Mouse (Mus musculus): ENCODE results near the gene Cnn1. TPM values are rescaled to one million over a fixed set of nuclear protein-coding genes. Genes with fewer than 3 reads are reported as not detected.

The Cnn1 gene
- 2.5 and 5.2 TPM in 2 replicates for polyA plus RNA-seq (2015; fragmentation: Nextera tagmentation; extraction: Ambion mirVana)

- Histone ChIP-seq H3K4me3 (peak within 1 kb of the TSS; percentile 21; the same call in 1 of the 2 replicates), H3K9ac (0 out of 2 replicates have a peak within 1 kb of the TSS, but pooled peaks have one; percentile 27)
These were observed at the start of gene Cnn1 for GRCm38 (mm10) chr9:22098993-22099696. Gene Cnn1, plus strand, starts transcription at chr9:22099216.

GRCm38 (mm10) chr9:22049315-22049714 is 49.7 kb upstream of the Cnn1 start:
- no peak overlapping the region for H3K9ac ChIP-seq
- WGBS, result 67% methylated on average over 11 of the region's 11 CpGs
- H3K4me3 ChIP-seq, result no peak overlapping the region
- H3K9me3 ChIP-seq, result no peaks in the 10 kb centered on the region; the same call in 1 of the 2 replicates
- H3K27ac ChIP-seq, result no peak overlapping the region
- H3K4me2 ChIP-seq (replicated peaks), result no peak overlapping the region
- peaks cover 70% of the 10 kb centered on the region for H3K27me3 ChIP-seq
- no peak for ATAC-seq (ENCODE audit: low FRiP score, low read depth)
- no peaks in the 10 kb centered on the region for H3K36me3 ChIP-seq
- peaks cover 20% of the 10 kb centered on the region for H3K4me1 ChIP-seq

More at GRCm38 (mm10) chr9:22098993-22099696, at the start of gene Cnn1:
- 6% methylated on average over 14 of the region's 14 CpGs for WGBS
- no peak for ATAC-seq (ENCODE audit: low FRiP score, low read depth)
- Histone ChIP-seq H3K9me3 (no peaks in the 10 kb centered on the region), H3K4me1 (0 out of 2 replicates have a peak, but pooled peaks cover 18% of the 10 kb centered on the region), H3K27me3 (peaks cover 69% of the 10 kb centered on the region), H3K4me2 (replicated peaks) (peak within 1 kb of the TSS; percentile 40), H3K27ac (no peak within 1 kb of the TSS), H3K36me3 (no peaks in the 10 kb centered on the region)

- 64% methylated on average over 4 of the region's 4 CpGs for WGBS
- Histone ChIP-seq H3K36me3 (no peaks in the 10 kb centered on the region), H3K4me2 (replicated peaks) (peak overlapping the region; percentile 68; the same call in 1 of the 2 replicates), H3K4me3 (no peak overlapping the region), H3K9ac (no peak overlapping the region), H3K27me3 (peaks cover 75% of the 10 kb centered on the region), H3K4me1 (peaks cover 25% of the 10 kb centered on the region), H3K9me3 (no peaks in the 10 kb centered on the region; the same call in 1 of the 2 replicates), H3K27ac (no peak overlapping the region)
- ATAC-seq (ENCODE audit: low FRiP score, low read depth), result no peak
These were observed 49.2 kb upstream of the Cnn1 start for GRCm38 (mm10) chr9:22049721-22050270.

- no peaks in the 10 kb centered on the region for H3K36me3 ChIP-seq
- H3K4me1 ChIP-seq, result peaks cover 26% of the 10 kb centered on the region
- H3K9me3 ChIP-seq, result no peaks in the 10 kb centered on the region; the same call in 1 of the 2 replicates
- peaks cover 82% of the 10 kb centered on the region for H3K27me3 ChIP-seq
- H3K9ac ChIP-seq, result no peak overlapping the region
- under 1% methylated on average over 41 of the region's 43 CpGs for WGBS
- ATAC-seq (ENCODE audit: low FRiP score, low read depth), result peak; percentile 42; the same call in 1 of the 2 replicates
- H3K4me2 ChIP-seq (replicated peaks), result peak overlapping the region; percentile 68
- H3K27ac ChIP-seq, result no peak overlapping the region
- peak overlapping the region; percentile 39 for H3K4me3 ChIP-seq
These were observed 48.6 kb upstream of the Cnn1 start for GRCm38 (mm10) chr9:22050351-22050889.

- H3K27ac ChIP-seq, result no peak overlapping the region
- no peaks in the 10 kb centered on the region for H3K36me3 ChIP-seq
- H3K27me3 ChIP-seq, result peaks cover 91% of the 10 kb centered on the region
- H3K9ac ChIP-seq, result no peak overlapping the region
- WGBS, result 1% methylated on average over 65 of the region's 67 CpGs
- peak overlapping the region; percentile 39 for H3K4me3 ChIP-seq
- ATAC-seq (ENCODE audit: low FRiP score, low read depth), result no peak
- H3K9me3 ChIP-seq, result no peaks in the 10 kb centered on the region; the same call in 1 of the 2 replicates
- peak overlapping the region; percentile 68 for H3K4me2 ChIP-seq (replicated peaks)
- peaks cover 26% of the 10 kb centered on the region for H3K4me1 ChIP-seq
These were observed 47.7 kb upstream of the Cnn1 start for GRCm38 (mm10) chr9:22051161-22051957.

GRCm38 (mm10) chr9:22051958-22052254 is 47.1 kb upstream of the Cnn1 start, which contains the start of gene Elavl3:
Gene Elavl3, minus strand, starts transcription at chr9:22052023.
- Histone ChIP-seq H3K9ac (no peak within 1 kb of the TSS), H3K27me3 (peaks cover 95% of the 10 kb centered on the region), H3K27ac (no peak within 1 kb of the TSS), H3K36me3 (peaks cover 3% of the 10 kb centered on the region), H3K4me3 (peak within 1 kb of the TSS; percentile 39), H3K4me1 (peaks cover 26% of the 10 kb centered on the region), H3K9me3 (no peaks in the 10 kb centered on the region; the same call in 1 of the 2 replicates), H3K4me2 (replicated peaks) (peak within 1 kb of the TSS; percentile 68)
- WGBS, result 2% methylated on average over 16 of the region's 28 CpGs
- no peak for ATAC-seq (ENCODE audit: low FRiP score, low read depth)

- Histone ChIP-seq H3K4me2 (replicated peaks) (no peak overlapping the region), H3K4me3 (no peak overlapping the region), H3K9ac (no peak overlapping the region), H3K9me3 (no peaks in the 10 kb centered on the region; the same call in 1 of the 2 replicates), H3K27me3 (peaks cover 81% of the 10 kb centered on the region), H3K36me3 (peaks cover 19% of the 10 kb centered on the region), H3K27ac (no peak overlapping the region), H3K4me1 (peaks cover 26% of the 10 kb centered on the region)
- ATAC-seq (ENCODE audit: low FRiP score, low read depth), result no peak
- 33% methylated on average over 6 of the region's 7 CpGs for WGBS
These were observed 45.4 kb upstream of the Cnn1 start for GRCm38 (mm10) chr9:22053657-22054056.

GRCm38 (mm10) chr9:22054411-22055076 is 44.5 kb upstream of the Cnn1 start:
- H3K4me2 ChIP-seq (replicated peaks), result peak overlapping the region; percentile 35
- H3K9me3 ChIP-seq, result peaks cover 4% of the 10 kb centered on the region
- no peak for ATAC-seq (ENCODE audit: low FRiP score, low read depth)
- H3K36me3 ChIP-seq, result peaks cover 27% of the 10 kb centered on the region
- peaks cover 72% of the 10 kb centered on the region for H3K27me3 ChIP-seq
- peak overlapping the region; percentile 8; the same call in 1 of the 2 replicates for H3K4me3 ChIP-seq
- no peak overlapping the region for H3K9ac ChIP-seq
- no peak overlapping the region for H3K27ac ChIP-seq
- 2% methylated on average over 32 of the region's 32 CpGs for WGBS
- H3K4me1 ChIP-seq, result peaks cover 26% of the 10 kb centered on the region

- 34% methylated on average over 29 of the region's 29 CpGs for WGBS
- Histone ChIP-seq H3K4me2 (replicated peaks) (no peak overlapping the region), H3K36me3 (peaks cover 33% of the 10 kb centered on the region), H3K9me3 (peaks cover 4% of the 10 kb centered on the region), H3K4me3 (no peak overlapping the region), H3K4me1 (peaks cover 21% of the 10 kb centered on the region), H3K9ac (no peak overlapping the region), H3K27ac (no peak overlapping the region), H3K27me3 (peaks cover 60% of the 10 kb centered on the region)
- no peak for ATAC-seq (ENCODE audit: low FRiP score, low read depth)
These were observed 43.3 kb upstream of the Cnn1 start for GRCm38 (mm10) chr9:22055713-22056112.

- H3K4me1 ChIP-seq, result peaks cover 14% of the 10 kb centered on the region
- peaks cover 53% of the 10 kb centered on the region for H3K27me3 ChIP-seq
- H3K4me3 ChIP-seq, result no peak overlapping the region
- 71% methylated on average over 9 of the region's 9 CpGs for WGBS
- ATAC-seq (ENCODE audit: low FRiP score, low read depth), result no peak
- H3K27ac ChIP-seq, result no peak overlapping the region
- peaks cover 40% of the 10 kb centered on the region for H3K36me3 ChIP-seq
- no peak overlapping the region for H3K4me2 ChIP-seq (replicated peaks)
- no peak overlapping the region for H3K9ac ChIP-seq
- H3K9me3 ChIP-seq, result peaks cover 4% of the 10 kb centered on the region
These were observed 42.6 kb upstream of the Cnn1 start for GRCm38 (mm10) chr9:22056303-22056910.

- ATAC-seq (ENCODE audit: low FRiP score, low read depth), result no peak
- H3K4me2 ChIP-seq (replicated peaks), result no peak overlapping the region
- peaks cover 8% of the 10 kb centered on the region for H3K4me1 ChIP-seq
- WGBS, result 92% methylated on average over 9 of the region's 9 CpGs
- H3K9me3 ChIP-seq, result peaks cover 4% of the 10 kb centered on the region
- peaks cover 47% of the 10 kb centered on the region for H3K27me3 ChIP-seq
- H3K4me3 ChIP-seq, result no peak overlapping the region
- H3K27ac ChIP-seq, result no peak overlapping the region
- peaks cover 47% of the 10 kb centered on the region for H3K36me3 ChIP-seq
- H3K9ac ChIP-seq, result no peak overlapping the region
These were observed 41.9 kb upstream of the Cnn1 start for GRCm38 (mm10) chr9:22057031-22057517.
